Mouse (Mus musculus) lung, postnatal 4 days (tissue): ENCODE results near the gene Adad2.

ENCODE experiments used
- DNase-seq, 2 experiments: peaks; one replicate each; pipeline ENCODE4 v3.0.0; 2021

Adad2 gene

GRCm38 (mm10) chr8:119617586-119617985 lies 5.0 kb downstream of the Adad2 start:
- DNase-seq: no peak

GRCm38 (mm10) chr8:119618887-119619286 lies 6.3 kb downstream of the Adad2 start:
- no peak for DNase-seq

- no peak for DNase-seq
Measured at GRCm38 (mm10) chr8:119620116-119620840, 7.7 kb downstream of the Adad2 start.

GRCm38 (mm10) chr8:119620848-119621465 lies 8.4 kb downstream of the Adad2 start:
- no peak for DNase-seq

- DNase-seq: no peak
Measured at GRCm38 (mm10) chr8:119622555-119622954, 10.0 kb downstream of the Adad2 start.

GRCm38 (mm10) chr8:119623061-119623460 lies 10.5 kb downstream of the Adad2 start:
- no peak for DNase-seq

GRCm38 (mm10) chr8:119623744-119624143 lies 11.2 kb downstream of the Adad2 start:
- DNase-seq: no peak

- no peak for DNase-seq
Measured at GRCm38 (mm10) chr8:119624916-119625315, 12.4 kb downstream of the Adad2 start.

- no peak for DNase-seq
Measured at GRCm38 (mm10) chr8:119625788-119626187, 13.2 kb downstream of the Adad2 start.

GRCm38 (mm10) chr8:119627199-119627598 lies 14.7 kb downstream of the Adad2 start:
- no peak for DNase-seq

GRCm38 (mm10) chr8:119627613-119628359 lies 15.2 kb downstream of the Adad2 start:
- DNase-seq: no peak

- no peak for DNase-seq
Measured at GRCm38 (mm10) chr8:119630841-119631240, 18.3 kb downstream of the Adad2 start.

- DNase-seq: no peak
Measured at GRCm38 (mm10) chr8:119632246-119632645, 19.7 kb downstream of the Adad2 start.

GRCm38 (mm10) chr8:119632909-119633308 lies 20.4 kb downstream of the Adad2 start:
- no peak for DNase-seq

- DNase-seq: no peak
Measured at GRCm38 (mm10) chr8:119634616-119635336, 22.2 kb downstream of the Adad2 start.

GRCm38 (mm10) chr8:119635378-119635777 lies 22.8 kb downstream of the Adad2 start, which contains the start of gene Kcng4:
Gene Kcng4 (minus strand): TSS chr8:119635680.
- DNase-seq: peak; percentile 25 to 46

- no peak for DNase-seq
Measured at GRCm38 (mm10) chr8:119635958-119636357, 23.4 kb downstream of the Adad2 start.

GRCm38 (mm10) chr8:119636766-119637165 lies 24.2 kb downstream of the Adad2 start:
- DNase-seq: no peak

- DNase-seq: no peak
Measured at GRCm38 (mm10) chr8:119637381-119637780, 24.8 kb downstream of the Adad2 start.

- DNase-seq: no peak
Measured at GRCm38 (mm10) chr8:119638261-119638660, 25.7 kb downstream of the Adad2 start.

GRCm38 (mm10) chr8:119639798-119640197 lies 27.3 kb downstream of the Adad2 start:
- no peak for DNase-seq

- DNase-seq: no peak
Measured at GRCm38 (mm10) chr8:119641058-119641457, 28.5 kb downstream of the Adad2 start.

GRCm38 (mm10) chr8:119642960-119643359 lies 30.4 kb downstream of the Adad2 start:
- no peak for DNase-seq
